Mouse (Mus musculus): ENCODE results near the gene Tmprss11c.

DNA sequence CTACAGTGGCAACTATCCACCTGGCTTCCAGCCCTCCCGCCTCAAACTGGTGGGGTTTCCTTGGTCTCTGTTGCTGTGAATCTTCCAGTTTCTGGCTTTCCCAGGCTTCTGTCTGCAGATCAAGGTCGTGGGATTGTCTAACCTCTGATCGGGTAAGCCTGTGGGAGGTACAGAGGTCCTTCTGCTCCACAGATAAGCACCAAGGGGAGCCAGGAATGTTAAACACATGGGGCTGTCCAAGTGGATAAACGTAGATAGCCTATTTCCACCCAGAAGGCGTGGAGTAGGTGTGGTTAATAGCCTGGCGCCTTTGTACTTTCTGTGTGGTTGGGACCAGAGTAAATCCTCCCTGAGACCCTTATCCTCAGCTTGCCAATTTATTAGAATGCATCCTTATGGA lies 101.7 kb downstream of the Tmprss11c start:
- TF ChIP-seq CTCF (IDR thresholded peaks at IDR 0.05; ENCODE audit: low read depth, low read length), result no peak
- no peak for TF ChIP-seq POLR2A (IDR thresholded peaks at IDR 0.05; ENCODE audit: borderline replicate concordance, low read depth, low read length)

Measured in bone marrow macrophage, adult 2 months (primary cell).